Mouse (Mus musculus) testis, adult 2 months (tissue): ENCODE data around the gene Slc25a40. TPM values are rescaled to one million over a fixed set of nuclear protein-coding genes. Genes with fewer than 3 reads are reported as not detected.

ENCODE experiments used
- H3K27ac ChIP-seq: fragments of 200-500 bp; 2 replicates; pipeline ENCODE4 v1.5.1; 2012; ENCODE audit warnings: low read depth, low read length; ENCODE audit not compliant: control insufficient read depth, insufficient read depth
- H3K27me3 ChIP-seq: fragments of 200-500 bp; 2 replicates; pipeline ENCODE4 v1.6.1; 2012; ENCODE audit warnings: mild to moderate bottlenecking, low read length, moderate library complexity; ENCODE audit not compliant: control insufficient read depth, insufficient read depth
- H3K36me3 ChIP-seq: fragments of 200-500 bp; 2 replicates; pipeline ENCODE4 v1.6.1; 2012; ENCODE audit warnings: mild to moderate bottlenecking, low read length; ENCODE audit not compliant: control insufficient read depth, insufficient read depth
- H3K4me1 ChIP-seq: fragments of 200-500 bp; 2 replicates; pipeline ENCODE4 v1.6.1; 2012; ENCODE audit warnings: low read length; ENCODE audit not compliant: control insufficient read depth, insufficient read depth
- H3K4me3 ChIP-seq: fragments of 200-500 bp; 2 replicates; pipeline ENCODE4 v1.5.1; 2012; ENCODE audit warnings: low read depth, mild to moderate bottlenecking, low read length, moderate library complexity, mixed read lengths; ENCODE audit not compliant: control insufficient read depth
- CTCF ChIP-seq: fragments of 200-500 bp; IDR thresholded peaks from 2 replicates; pipeline ENCODE4 v1.5.1; 2012; ENCODE audit warnings: low read depth, mild to moderate bottlenecking, inconsistent platforms, low read length, moderate library complexity; ENCODE audit not compliant: control insufficient read depth, insufficient read depth, insufficient replicate concordance
- POLR2A ChIP-seq: fragments of 200-500 bp; IDR thresholded peaks from 2 replicates; pipeline ENCODE4 v1.6.1; 2012; ENCODE audit warnings: low read depth, mild to moderate bottlenecking, inconsistent platforms, low read length, moderate library complexity; ENCODE audit not compliant: control insufficient read depth
- polyA plus RNA-seq: library from polyadenylated mRNA; depleted of rRNA; stranded (reverse); fragments of >200 nt; gene quantifications from 2 replicates; pipeline ENCODE4 v1.2.3, GENCODE M21; 2012

Slc25a40 gene
- polyA plus RNA-seq, 1 experiment, result 2.2 TPM

GRCm38 (mm10) chr5:8437481-8438156 is 15.0 kb downstream of the Slc25a40 start:
- no peaks in the 10 kb centered on the region for H3K36me3 ChIP-seq
- H3K27me3 ChIP-seq, result no peaks in the 10 kb centered on the region
- H3K4me3 ChIP-seq, result no peak overlapping the region
- H3K27ac ChIP-seq, result no peak overlapping the region
- TF ChIP-seq CTCF, result no peak
- TF ChIP-seq POLR2A, result no peak
- H3K4me1 ChIP-seq, result no peaks in the 10 kb centered on the region

- Histone ChIP-seq H3K27me3 (no peaks in the 10 kb centered on the region), H3K4me3 (no peak overlapping the region), H3K27ac (no peak overlapping the region), H3K4me1 (no peaks in the 10 kb centered on the region), H3K36me3 (no peaks in the 10 kb centered on the region)
- TF ChIP-seq POLR2A (no peak), CTCF (no peak)
Measured at GRCm38 (mm10) chr5:8439095-8439494, 16.4 kb downstream of the Slc25a40 start.

GRCm38 (mm10) chr5:8455565-8455964 is 32.9 kb downstream of the Slc25a40 start:
- TF ChIP-seq CTCF, result no peak
- no peak for TF ChIP-seq POLR2A
- no peaks in the 10 kb centered on the region for H3K27me3 ChIP-seq

GRCm38 (mm10) chr5:8456561-8456960 is 33.9 kb downstream of the Slc25a40 start:
- Histone ChIP-seq H3K27ac (no peak overlapping the region), H3K36me3 (no peaks in the 10 kb centered on the region; the same call in 1 of the 2 replicates), H3K27me3 (no peaks in the 10 kb centered on the region), H3K4me1 (no peaks in the 10 kb centered on the region), H3K4me3 (no peak overlapping the region)
- TF ChIP-seq CTCF, result no peak
- TF ChIP-seq POLR2A, result no peak

More at GRCm38 (mm10) chr5:8455565-8455964, 32.9 kb downstream of the Slc25a40 start:
- H3K27ac ChIP-seq, result no peak overlapping the region
- no peak overlapping the region for H3K4me3 ChIP-seq
- H3K36me3 ChIP-seq, result no peaks in the 10 kb centered on the region; the same call in 1 of the 2 replicates
- H3K4me1 ChIP-seq, result no peaks in the 10 kb centered on the region

DNA sequence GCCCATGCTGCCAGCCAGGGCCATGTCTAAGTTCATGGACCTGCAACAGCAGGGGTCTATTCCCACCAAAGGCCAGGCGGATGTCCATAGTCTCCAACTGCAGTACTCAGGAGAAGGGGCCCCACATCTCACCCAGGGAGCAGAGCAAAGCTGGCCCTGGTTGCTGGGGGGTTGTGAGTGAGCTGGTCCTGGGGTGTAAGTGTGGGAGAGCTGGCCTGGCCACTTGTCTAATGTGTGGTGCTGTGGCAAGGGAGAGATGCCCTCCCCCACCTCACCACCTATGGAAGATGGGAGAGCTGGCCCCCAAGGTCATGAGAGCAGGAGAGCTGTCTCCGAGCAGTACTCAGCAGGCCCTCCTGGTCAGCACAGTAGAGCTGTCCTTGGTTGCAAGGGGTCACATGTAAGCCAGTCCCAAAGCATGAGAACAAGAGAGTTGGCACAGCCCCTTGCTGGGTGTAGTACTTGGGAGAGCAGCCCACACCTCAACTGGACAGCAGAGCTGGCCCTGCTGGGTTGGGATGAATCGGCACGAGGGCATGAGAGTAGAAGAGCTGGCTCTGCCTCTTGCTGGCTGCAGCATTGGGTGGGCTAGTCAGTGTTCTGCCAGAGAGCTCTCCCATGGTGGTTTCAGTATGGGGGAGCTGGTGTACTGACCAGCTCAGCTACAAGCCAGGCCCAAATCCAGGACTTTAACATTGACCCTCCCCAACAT is 65.5 kb downstream of the Slc25a40 start:
- H3K4me3 ChIP-seq, result no peak overlapping the region

GRCm38 (mm10) chr5:8488701-8489297 is 66.1 kb downstream of the Slc25a40 start:
- Histone ChIP-seq H3K4me3 (no peak overlapping the region), H3K27me3 (no peaks in the 10 kb centered on the region), H3K27ac (no peak overlapping the region), H3K4me1 (no peaks in the 10 kb centered on the region), H3K36me3 (no peaks in the 10 kb centered on the region)
- TF ChIP-seq CTCF (no peak), POLR2A (no peak)

More for the DNA sequence above, 65.5 kb downstream of the Slc25a40 start:
- Histone ChIP-seq H3K27me3 (no peaks in the 10 kb centered on the region), H3K27ac (no peak overlapping the region), H3K36me3 (no peaks in the 10 kb centered on the region), H3K4me1 (no peaks in the 10 kb centered on the region)
- TF ChIP-seq POLR2A (no peak), CTCF (no peak)

- no peaks in the 10 kb centered on the region for H3K4me1 ChIP-seq
- H3K36me3 ChIP-seq, result no peaks in the 10 kb centered on the region
- H3K27me3 ChIP-seq, result no peaks in the 10 kb centered on the region
- TF ChIP-seq CTCF, result no peak
- TF ChIP-seq POLR2A, result no peak
- H3K27ac ChIP-seq, result no peak overlapping the region
- no peak overlapping the region for H3K4me3 ChIP-seq
Measured at GRCm38 (mm10) chr5:8489471-8490110, 66.9 kb downstream of the Slc25a40 start.
